Mouse (Mus musculus): ENCODE data around the gene Gpr39. TPM values are rescaled to one million over a fixed set of nuclear protein-coding genes. Genes with fewer than 3 reads are reported as not detected.

Gene Gpr39
- polyA plus RNA-seq, 1 experiment = 0.10 TPM

- no peak for TF ChIP-seq POLR2A (IDR thresholded peaks at IDR 0.05; ENCODE audit: extremely low read depth, insufficient read depth, low read length)
- no peak for TF ChIP-seq CTCF (IDR thresholded peaks at IDR 0.05; ENCODE audit: extremely low read depth, insufficient read depth, low read length)
Observed at GRCm38 (mm10) chr1:125912601-125913600, 236.1 kb downstream of the Gpr39 start, which contains the start of gene Lypd1. TSS of gene Lypd1 (minus strand) at chr1:125913101.

GRCm38 (mm10) chr1:125920696-125921095 is 243.9 kb downstream of the Gpr39 start:
- Histone ChIP-seq H3K4me1 (ENCODE audit: control insufficient read depth, insufficient read depth, low read length) (no peaks in the 10 kb centered on the region; the same call in 1 of the 2 replicates), H3K4me3 (ENCODE audit: insufficient read depth, low read length) (no peak overlapping the region), H3K27ac (ENCODE audit: insufficient read depth, low read length) (no peak overlapping the region)
- TF ChIP-seq CTCF (IDR thresholded peaks at IDR 0.05; ENCODE audit: extremely low read depth, insufficient read depth, low read length) (no peak), POLR2A (IDR thresholded peaks at IDR 0.05; ENCODE audit: extremely low read depth, insufficient read depth, low read length) (no peak)

More at GRCm38 (mm10) chr1:125912601-125913600, 236.1 kb downstream of the Gpr39 start, which contains the start of gene Lypd1:
- Histone ChIP-seq H3K4me3 (ENCODE audit: insufficient read depth, low read length) (peak within 1 kb of the TSS; percentile 62), H3K4me1 (ENCODE audit: control insufficient read depth, insufficient read depth, low read length) (no peaks in the 10 kb centered on the region), H3K27ac (ENCODE audit: insufficient read depth, low read length) (no peak within 1 kb of the TSS)

GRCm38 (mm10) chr1:125923062-125923461 is 246.3 kb downstream of the Gpr39 start:
- H3K27ac ChIP-seq (ENCODE audit: insufficient read depth, low read length) = no peak overlapping the region
- H3K4me3 ChIP-seq (ENCODE audit: insufficient read depth, low read length) = no peak overlapping the region
- TF ChIP-seq CTCF (IDR thresholded peaks at IDR 0.05; ENCODE audit: extremely low read depth, insufficient read depth, low read length) = no peak
- no peak for TF ChIP-seq POLR2A (IDR thresholded peaks at IDR 0.05; ENCODE audit: extremely low read depth, insufficient read depth, low read length)
- H3K4me1 ChIP-seq (ENCODE audit: control insufficient read depth, insufficient read depth, low read length) = no peaks in the 10 kb centered on the region; the same call in 1 of the 2 replicates

Other genes starting within 250 kb of the Gpr39 start
- gene Actr3, start 241.3 kb upstream of the Gpr39 start, polyA plus RNA-seq (2012; rRNA removed) = 92.4 and 105 TPM in 2 replicates
- gene Slc35f5, start 116.4 kb upstream of the Gpr39 start, polyA plus RNA-seq (2012; rRNA removed) = 20.1 and 21.9 TPM in 2 replicates
- 104 and 137 TPM in 2 replicates for gene Lypd1, start 236.1 kb downstream of the Gpr39 start, polyA plus RNA-seq (2012; rRNA removed)

Measured in cortical plate, adult 2 months (tissue).